Mouse (Mus musculus) intestine, embryonic 14.5 days (tissue): Measurements from ENCODE around the gene Vmn1r89. TPM values are rescaled to one million over a fixed set of nuclear protein-coding genes. Genes with fewer than 3 reads are reported as not detected.

Experiments used
- ATAC-seq: fragments of 200-750 bp; cut with Nextera tagmentation; replicated peaks from 2 replicates; pipeline ENCODE4 v1.8.0; 2017; ENCODE audit warnings: low read depth, moderate number of reproducible peaks, moderate TSS enrichment, moderate library complexity; ENCODE audit not compliant: low FRiP score, low TSS enrichment
- DNase-seq: peaks from one replicate; pipeline ENCODE4 v3.0.0-alpha.2; 2018; ENCODE audit warnings: low spot score
- H3K27ac ChIP-seq: fragments of 300-500 bp; sonication (generic); 2 replicates; pipeline ENCODE4 v1.5.1; 2014; ENCODE audit warnings: low read depth, mild to moderate bottlenecking, control low read depth
- H3K27me3 ChIP-seq: fragments of 300-500 bp; sonication (generic); replicated peaks from 2 replicates; pipeline ENCODE4 v1.6.1; 2014; ENCODE audit warnings: low read length, control low read depth; ENCODE audit not compliant: control insufficient read depth, insufficient read depth
- H3K36me3 ChIP-seq: fragments of 300-500 bp; sonication (generic); 2 replicates; pipeline ENCODE4 v1.6.1; 2014; ENCODE audit warnings: low read length, control low read depth; ENCODE audit not compliant: control insufficient read depth, insufficient read depth
- H3K4me1 ChIP-seq: fragments of 300-500 bp; sonication (generic); replicated peaks from 2 replicates; pipeline ENCODE4 v1.6.1; 2014; ENCODE audit warnings: low read length, control low read depth, mixed read lengths; ENCODE audit not compliant: control insufficient read depth, insufficient read depth
- H3K4me2 ChIP-seq: fragments of 300-500 bp; sonication (generic); 2 replicates; pipeline ENCODE4 v1.6.1; 2014; ENCODE audit warnings: low read length
- H3K4me3 ChIP-seq: fragments of 300-500 bp; sonication (generic); 2 replicates; pipeline ENCODE4 v1.5.1; 2014; ENCODE audit warnings: low read depth, low read length, control low read depth, mixed read lengths
- H3K9ac ChIP-seq: fragments of 300-500 bp; sonication (generic); 2 replicates; pipeline ENCODE4 v1.6.1; 2014; ENCODE audit warnings: mild to moderate bottlenecking, low read length
- H3K9me3 ChIP-seq: fragments of 300-500 bp; sonication (generic); 2 replicates; pipeline ENCODE4 v1.6.1; 2016; ENCODE audit warnings: low read length, control low read depth; ENCODE audit not compliant: control insufficient read depth
- WGBS: fragments of 180-500 bp; shearing (Covaris S2); extraction: QIAGEN DNeasy Blood & Tissue Kit; methylation state at CpG from one replicate; pipeline ENCODE4 v1.1.7; 2014; 5-methylcytosine and 5-hydroxymethylcytosine counted together
- polyA plus RNA-seq: library from polyadenylated mRNA; unstranded; fragments of >200 nt; fragmentation: Nextera tagmentation; extraction: Ambion mirVana; gene quantifications from 2 replicates; pipeline ENCODE4 v1.2.1, GENCODE M21; 2014

The Vmn1r89 gene
- not detected in 2 replicates for polyA plus RNA-seq

GRCm38 (mm10) chr7:13212720-13213119 is at the start of gene Vmn1r89:
Vmn1r89 (plus strand) TSS chr7:13213020.
- no peaks in the 10 kb centered on the region for H3K4me1 ChIP-seq
- no peak for ATAC-seq
- no peaks in the 10 kb centered on the region for H3K27me3 ChIP-seq
- no peaks in the 10 kb centered on the region for H3K36me3 ChIP-seq
- H3K4me3 ChIP-seq: no peak within 1 kb of the TSS
- H3K27ac ChIP-seq: no peak within 1 kb of the TSS
- DNase-seq: no peak
- H3K4me2 ChIP-seq: no peak within 1 kb of the TSS
- no peaks in the 10 kb centered on the region for H3K9me3 ChIP-seq
- H3K9ac ChIP-seq: no peak within 1 kb of the TSS

GRCm38 (mm10) chr7:13260746-13261700 is 48.2 kb downstream of the Vmn1r89 start:
- DNase-seq: no peak
- Histone ChIP-seq H3K36me3 (no peaks in the 10 kb centered on the region), H3K4me2 (no peak overlapping the region), H3K4me1 (no peaks in the 10 kb centered on the region), H3K4me3 (no peak overlapping the region), H3K27ac (no peak overlapping the region), H3K9ac (no peak overlapping the region), H3K27me3 (no peaks in the 10 kb centered on the region), H3K9me3 (no peaks in the 10 kb centered on the region)
- 41% methylated on average over 50 of the region's 50 CpGs for WGBS
- 0 out of 2 replicates have a peak, but pooled peaks have one; percentile 36 for ATAC-seq

DNA sequence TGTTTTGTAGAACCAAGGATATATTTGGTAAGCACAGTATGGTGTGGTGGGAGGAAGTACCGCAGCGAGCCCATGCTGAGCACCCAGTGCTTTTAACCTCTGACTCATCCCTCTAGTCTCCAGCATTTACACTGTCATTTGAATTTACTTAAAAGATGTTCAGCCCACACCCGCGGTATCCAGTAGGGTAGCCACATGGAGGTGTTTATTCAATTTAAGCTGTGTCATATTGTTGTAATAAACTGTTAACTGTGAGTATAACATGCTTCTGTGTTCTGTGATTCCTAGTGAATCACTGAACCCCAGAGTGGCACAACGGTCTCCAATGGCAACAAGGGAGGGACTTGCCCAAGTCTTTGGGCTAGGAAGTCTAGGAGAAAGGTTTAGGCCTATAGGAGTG is 51.0 kb downstream of the Vmn1r89 start:
- DNase-seq (no peak), ATAC-seq (no peak)
- no peak overlapping the region for H3K27ac ChIP-seq
- no peak overlapping the region for H3K4me3 ChIP-seq
- H3K9me3 ChIP-seq: no peaks in the 10 kb centered on the region
- H3K4me1 ChIP-seq: no peaks in the 10 kb centered on the region
- 82% methylated on average over 5 of the region's 5 CpGs for WGBS
- no peak overlapping the region for H3K9ac ChIP-seq
- H3K27me3 ChIP-seq: no peaks in the 10 kb centered on the region
- no peaks in the 10 kb centered on the region for H3K36me3 ChIP-seq
- H3K4me2 ChIP-seq: no peak overlapping the region

- Histone ChIP-seq H3K27ac (no peak overlapping the region), H3K4me2 (no peak overlapping the region), H3K36me3 (no peaks in the 10 kb centered on the region), H3K4me1 (no peaks in the 10 kb centered on the region), H3K9me3 (no peaks in the 10 kb centered on the region), H3K27me3 (no peaks in the 10 kb centered on the region), H3K4me3 (no peak overlapping the region), H3K9ac (no peak overlapping the region)
- ATAC-seq (no peak), DNase-seq (no peak)
- WGBS: 73% methylated on average over 2 of the region's 2 CpGs
Observed at GRCm38 (mm10) chr7:13264396-13264795, 51.6 kb downstream of the Vmn1r89 start.

GRCm38 (mm10) chr7:13268749-13269260 is 56.0 kb downstream of the Vmn1r89 start:
- no peak for DNase-seq

DNA sequence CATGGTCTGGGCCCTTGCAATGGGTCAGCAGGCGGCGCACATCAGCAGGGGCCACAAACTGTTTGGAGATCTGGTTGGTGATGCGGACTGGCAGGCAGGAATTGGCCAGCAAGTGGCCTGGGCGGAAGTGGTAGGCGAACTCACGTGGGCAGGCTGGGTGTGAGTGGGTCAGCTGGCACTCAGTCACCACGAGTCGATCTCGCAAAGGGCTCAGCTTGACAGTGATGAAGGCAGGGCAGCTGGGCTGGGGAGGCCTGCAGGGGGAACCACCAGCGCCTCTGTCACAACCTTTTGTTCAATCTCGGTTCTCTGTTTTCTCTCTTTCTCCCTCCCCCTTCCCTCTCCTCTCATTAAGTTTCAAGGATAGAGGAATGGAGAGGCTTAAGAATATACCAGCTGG is 56.6 kb downstream of the Vmn1r89 start:
- DNase-seq (no peak), ATAC-seq (no peak)
- WGBS: 78% methylated on average over 11 of the region's 11 CpGs
- H3K36me3 ChIP-seq: peaks cover 5% of the 10 kb centered on the region
- no peaks in the 10 kb centered on the region for H3K9me3 ChIP-seq
- no peak overlapping the region for H3K4me2 ChIP-seq
- no peak overlapping the region for H3K9ac ChIP-seq
- H3K27me3 ChIP-seq: no peaks in the 10 kb centered on the region
- no peak overlapping the region for H3K4me3 ChIP-seq
- H3K27ac ChIP-seq: no peak overlapping the region
- no peaks in the 10 kb centered on the region for H3K4me1 ChIP-seq

More at GRCm38 (mm10) chr7:13268749-13269260, 56.0 kb downstream of the Vmn1r89 start:
- no peaks in the 10 kb centered on the region for H3K4me1 ChIP-seq
- no peak for ATAC-seq
- no peak overlapping the region for H3K4me3 ChIP-seq
- H3K27me3 ChIP-seq: no peaks in the 10 kb centered on the region
- no peaks in the 10 kb centered on the region for H3K36me3 ChIP-seq
- no peak overlapping the region for H3K27ac ChIP-seq
- no peak overlapping the region for H3K9ac ChIP-seq
- H3K4me2 ChIP-seq: no peak overlapping the region
- 89% methylated on average over 4 of the region's 4 CpGs for WGBS
- H3K9me3 ChIP-seq: no peaks in the 10 kb centered on the region

Other genes starting within 250 kb of the Vmn1r89 start
- 7.4 and 8.3 TPM in 2 replicates for gene Zfp324, start 247.2 kb upstream of the Vmn1r89 start, polyA plus RNA-seq
- gene Zfp446, start 235.2 kb upstream of the Vmn1r89 start, polyA plus RNA-seq: 5.4 and 6.5 TPM in 2 replicates
- gene Slc27a5, start 214.8 kb upstream of the Vmn1r89 start, polyA plus RNA-seq: 0.38 TPM in 1 of 2 replicates, not detected in the other
- 390 and 414 TPM in 2 replicates for gene Trim28, start 213.9 kb upstream of the Vmn1r89 start, polyA plus RNA-seq
- 23.7 and 26.9 TPM in 2 replicates for gene Zbtb45, start 203.0 kb upstream of the Vmn1r89 start, polyA plus RNA-seq
- gene Chmp2a, start 178.2 kb upstream of the Vmn1r89 start, polyA plus RNA-seq: 157 and 161 TPM in 2 replicates
- gene Ube2m, start 174.7 kb upstream of the Vmn1r89 start, polyA plus RNA-seq: 72.7 and 124 TPM in 2 replicates
- gene Mzf1, start 158.3 kb upstream of the Vmn1r89 start, polyA plus RNA-seq: 2.5 and 2.7 TPM in 2 replicates
- not detected in 2 replicates for gene Vmn1r85, start 117.8 kb upstream of the Vmn1r89 start, polyA plus RNA-seq
- gene Vmn1r86, start 93.1 kb upstream of the Vmn1r89 start, polyA plus RNA-seq: not detected in 2 replicates
- gene Vmn1r87, start 72.9 kb upstream of the Vmn1r89 start, polyA plus RNA-seq: not detected in 2 replicates
- 0.03 TPM in 1 of 2 replicates, not detected in the other for gene Vmn1r88, start 53.5 kb upstream of the Vmn1r89 start, polyA plus RNA-seq
- gene Lig1, start 64.3 kb downstream of the Vmn1r89 start, polyA plus RNA-seq: 110 and 115 TPM in 2 replicates
- 4.7 and 6.0 TPM in 2 replicates for gene Zswim9, start 65.7 kb downstream of the Vmn1r89 start, polyA plus RNA-seq
- gene Pla2g4c, start 111.6 kb downstream of the Vmn1r89 start, polyA plus RNA-seq: 0.97 and 1.0 TPM in 2 replicates
- not detected in 2 replicates for gene Cabp5, start 185.1 kb downstream of the Vmn1r89 start, polyA plus RNA-seq
- not detected in 2 replicates for gene Bsph1, start 237.8 kb downstream of the Vmn1r89 start, polyA plus RNA-seq